Mouse (Mus musculus) olfactory bulb, adult 2 months (tissue): ENCODE measurements around the gene Pcp4. TPM values are rescaled to one million over a fixed set of nuclear protein-coding genes. Genes with fewer than 3 reads are reported as not detected.
"Not testable (repeated sequence)": the region's sequence is repeated elsewhere in the genome, so short reads cannot be mapped to it uniquely, and the experiment has no call there.

Experiments used
- H3K27ac ChIP-seq: fragments of 200-500 bp; 2 replicates; pipeline ENCODE4 v1.5.1; 2012; ENCODE audit warnings: low read depth, low read length; ENCODE audit not compliant: insufficient read depth
- H3K4me1 ChIP-seq: fragments of 200-500 bp; 2 replicates; pipeline ENCODE4 v1.6.1; 2012; ENCODE audit warnings: low read length; ENCODE audit not compliant: control insufficient read depth, insufficient read depth
- H3K4me3 ChIP-seq: fragments of 200-500 bp; 2 replicates; pipeline ENCODE4 v1.5.1; 2012; ENCODE audit warnings: mild to moderate bottlenecking, low read depth, low read length, moderate library complexity; ENCODE audit not compliant: insufficient read depth
- CTCF ChIP-seq: fragments of 200-500 bp; IDR thresholded peaks from 2 replicates; pipeline ENCODE4 v1.5.1; 2012; ENCODE audit warnings: low read depth, mild to moderate bottlenecking, low read length, moderate library complexity; ENCODE audit not compliant: insufficient read depth
- POLR2A ChIP-seq: fragments of 200-500 bp; IDR thresholded peaks from 2 replicates; pipeline ENCODE4 v1.6.1; 2012; ENCODE audit warnings: mild to moderate bottlenecking, low read depth, low read length, moderate library complexity; ENCODE audit not compliant: insufficient read depth
- WGBS: fragments of 180-500 bp; shearing (Covaris S2); methylation state at CpG from one replicate; pipeline ENCODE4 v1.1.7; 2018; 5-methylcytosine and 5-hydroxymethylcytosine counted together
- polyA plus RNA-seq: library from polyadenylated mRNA; stranded (reverse); fragments of >200 nt; gene quantifications from 2 replicates; pipeline ENCODE4 v1.2.4, GENCODE M21; 2012; ENCODE audit warnings: low replicate concordance; ENCODE audit not compliant: missing spikeins, insufficient read depth, insufficient read length

Gene Pcp4
- polyA plus RNA-seq, 1 experiment = 1,492 TPM

DNA sequence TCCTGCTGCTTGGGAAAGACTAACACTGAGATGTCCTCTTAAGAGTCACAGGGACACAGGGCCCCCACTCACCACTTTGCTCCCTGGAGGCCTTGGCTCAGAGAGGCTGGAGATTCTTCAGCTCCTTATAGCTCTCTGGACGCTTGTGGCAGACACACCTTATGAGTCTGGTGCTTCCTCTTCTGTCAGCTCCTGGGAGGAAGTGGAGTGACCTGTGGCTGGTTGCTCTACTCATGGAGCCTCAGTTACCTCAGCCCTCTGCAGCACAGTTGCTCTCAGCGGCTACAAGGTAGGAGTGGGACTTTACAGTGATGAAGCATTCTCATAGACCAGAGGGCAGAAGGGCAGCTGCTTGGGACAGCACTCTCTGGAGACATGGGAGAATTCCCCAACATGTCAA is 23.9 kb upstream of the Pcp4 start, which contains the start of gene Itgb2l:
Gene Itgb2l, minus strand, starts transcription at position 152 of the 400 bp plus-strand sequence.
- no peak for TF ChIP-seq POLR2A
- TF ChIP-seq CTCF = no peak
- Histone ChIP-seq H3K4me3 (no peak within 1 kb of the TSS), H3K4me1 (no peaks in the 10 kb centered on the region), H3K27ac (no peak within 1 kb of the TSS)
- 93% methylated on average over 2 of the region's 2 CpGs for WGBS

DNA sequence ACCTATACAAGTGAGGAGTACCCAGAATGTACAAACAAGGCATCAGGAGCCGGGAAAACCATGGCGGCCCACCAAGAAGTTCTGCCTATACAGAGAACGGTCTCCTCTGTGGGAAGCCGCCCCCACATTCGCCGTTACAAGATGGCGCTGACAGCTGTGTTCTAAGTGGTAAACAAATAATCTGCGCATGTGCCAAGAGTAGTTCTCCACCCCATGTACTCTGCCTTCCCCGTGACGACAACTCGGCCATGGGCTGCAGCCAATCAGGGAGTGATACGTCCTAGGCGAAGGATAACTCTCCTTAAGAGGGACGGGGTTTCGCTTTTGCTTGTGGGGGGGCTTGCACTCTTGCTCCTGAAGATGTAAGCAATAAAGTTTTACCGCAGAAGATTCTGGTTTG is 16.5 kb upstream of the Pcp4 start:
- 81% methylated on average over 16 of the region's 16 CpGs for WGBS
- H3K4me1 ChIP-seq, H3K4me3 ChIP-seq, H3K27ac ChIP-seq: not testable (repeated sequence)

DNA sequence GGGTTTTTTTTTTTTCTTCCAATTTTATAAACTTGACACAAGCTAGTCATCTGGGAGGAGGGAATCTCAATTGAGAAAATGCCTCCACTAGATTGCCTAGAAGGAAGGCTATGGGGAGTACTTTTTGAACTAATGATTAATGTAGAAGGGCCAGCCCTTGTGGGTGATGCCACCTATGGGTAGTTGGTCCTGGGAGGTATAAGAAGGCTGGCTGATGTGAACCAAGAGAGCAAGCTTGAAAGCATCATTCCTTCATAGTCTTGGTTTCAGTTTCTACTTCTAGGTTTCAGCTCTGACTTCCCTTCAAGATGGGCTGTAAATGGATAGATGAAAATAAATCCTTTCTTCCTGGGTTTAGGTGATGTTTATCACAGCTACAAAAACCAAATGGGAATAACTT is 13.3 kb upstream of the Pcp4 start:
- Histone ChIP-seq H3K27ac (no peak overlapping the region), H3K4me3 (no peak overlapping the region), H3K4me1 (no peaks in the 10 kb centered on the region)
- TF ChIP-seq CTCF = no peak
- no peak for TF ChIP-seq POLR2A

DNA sequence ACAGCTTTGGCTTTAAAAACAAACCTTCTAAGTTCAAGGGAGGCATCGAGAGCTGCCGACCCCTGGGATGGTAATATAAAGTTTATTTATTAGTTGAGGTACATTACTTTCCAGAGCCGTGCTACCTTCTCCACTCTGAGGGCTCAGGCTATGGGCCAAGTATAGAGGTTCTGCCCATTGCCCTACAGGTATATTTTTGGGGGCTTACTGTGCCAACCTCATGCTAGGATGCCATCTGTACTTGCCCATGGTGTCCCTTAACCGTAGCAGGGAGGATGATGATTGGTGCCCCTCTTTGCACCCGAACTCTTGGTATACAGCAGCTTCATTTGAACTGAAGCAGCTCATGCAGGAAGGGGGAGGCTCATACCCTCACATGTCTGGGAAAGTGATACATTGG is 9.8 kb upstream of the Pcp4 start:
- 93% methylated on average over 5 of the region's 5 CpGs for WGBS
- no peak overlapping the region for H3K27ac ChIP-seq
- H3K4me1 ChIP-seq = no peaks in the 10 kb centered on the region

DNA sequence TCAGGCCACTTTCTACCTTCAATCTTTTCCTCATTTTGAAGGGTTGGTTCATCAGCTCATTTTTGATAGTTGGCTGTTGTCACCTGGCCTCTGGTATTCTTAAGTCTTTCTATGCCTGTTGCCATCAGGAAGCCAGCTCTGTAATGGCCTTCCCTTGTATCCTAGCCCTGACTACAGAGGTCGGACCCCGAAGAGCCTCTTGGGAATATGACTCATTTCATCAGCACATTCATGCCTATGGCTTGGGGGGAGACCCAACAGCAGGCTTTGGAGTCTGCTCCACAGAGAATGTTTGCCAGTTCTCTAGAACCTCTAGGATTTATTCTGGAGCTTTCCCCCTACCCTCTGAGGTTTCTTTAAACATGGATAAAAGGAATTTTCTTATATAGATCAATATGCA is 8.1 kb upstream of the Pcp4 start:
- WGBS = 97% methylated on average over 2 of the region's 2 CpGs
- Histone ChIP-seq H3K4me3 (no peak overlapping the region), H3K27ac (no peak overlapping the region), H3K4me1 (no peaks in the 10 kb centered on the region)
- no peak for TF ChIP-seq POLR2A
- TF ChIP-seq CTCF = no peak

More for the DNA sequence above, 9.8 kb upstream of the Pcp4 start:
- H3K4me3 ChIP-seq = no peak overlapping the region
- TF ChIP-seq POLR2A = no peak
- TF ChIP-seq CTCF = no peak

DNA sequence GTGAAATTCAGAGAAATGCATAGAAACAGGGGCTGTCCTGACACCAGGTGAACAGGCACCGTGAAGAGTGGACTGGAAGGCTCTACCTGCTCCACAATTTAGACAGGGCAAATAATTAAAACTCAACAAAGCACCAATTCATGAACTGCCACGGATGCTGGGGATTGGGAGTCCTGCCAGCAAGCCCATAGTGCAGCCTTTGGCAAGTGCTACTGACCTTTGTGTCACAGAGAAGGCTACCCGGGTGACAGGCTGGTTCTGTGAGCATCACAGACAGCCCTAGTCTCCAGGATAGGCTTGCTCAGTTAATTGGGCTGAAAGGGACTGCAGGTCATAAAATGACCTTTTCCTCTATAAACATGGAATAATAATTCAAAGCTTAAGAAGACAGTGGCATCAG is 6.6 kb upstream of the Pcp4 start:
- H3K27ac ChIP-seq = no peak overlapping the region
- no peak overlapping the region for H3K4me3 ChIP-seq
- WGBS = 39% methylated on average over 3 of the region's 3 CpGs
- TF ChIP-seq POLR2A (no peak), CTCF (no peak)
- H3K4me1 ChIP-seq = no peaks in the 10 kb centered on the region

DNA sequence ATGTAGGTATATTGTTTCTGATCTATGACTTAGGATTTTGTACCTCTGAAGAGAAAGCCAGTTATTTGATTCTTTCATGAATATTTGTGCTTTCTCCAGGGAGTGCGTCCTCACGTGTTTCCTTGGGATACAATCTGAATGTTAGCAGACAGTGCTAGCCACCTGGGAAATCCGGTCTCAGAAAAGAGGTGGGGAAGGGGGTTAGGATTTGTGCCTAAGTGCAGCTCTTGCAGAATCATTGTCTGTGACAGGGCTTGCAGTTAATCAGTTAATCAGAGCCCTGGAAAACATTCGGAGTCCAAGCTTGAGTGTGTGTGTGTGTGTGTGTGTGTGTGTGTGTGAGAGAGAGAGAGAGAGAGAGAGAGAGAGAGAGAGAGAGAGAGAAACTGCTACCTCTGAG is 605 bp downstream of the Pcp4 start:
- Histone ChIP-seq H3K27ac (peak overlapping the region; percentile 83), H3K4me3 (peak overlapping the region; percentile 47), H3K4me1 (peaks cover 11% of the 10 kb centered on the region; the same call in 1 of the 2 replicates)
- TF ChIP-seq POLR2A (no peak), CTCF (no peak)
- 20% methylated on average over 4 of the region's 4 CpGs for WGBS

DNA sequence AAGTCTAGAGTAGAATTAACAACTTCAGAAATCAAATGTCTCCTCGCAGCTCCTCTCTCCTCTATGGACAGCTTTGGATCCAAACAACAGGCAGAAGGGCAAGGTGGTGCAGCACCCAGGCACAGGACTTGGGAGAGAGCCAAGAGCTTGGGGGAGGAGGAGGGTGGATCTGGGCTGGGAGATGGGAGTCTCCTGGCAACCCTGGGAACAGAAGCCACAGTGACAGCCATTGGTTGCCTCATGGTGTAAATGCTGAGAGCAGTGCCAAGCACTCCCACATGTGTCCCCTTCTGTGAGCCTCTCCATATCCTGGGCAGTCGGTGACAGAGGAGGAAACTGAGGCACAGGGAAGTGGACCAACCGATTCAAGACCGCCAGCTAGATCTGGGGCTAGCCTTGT is 1.3 kb downstream of the Pcp4 start:
- peaks cover 11% of the 10 kb centered on the region; the same call in 1 of the 2 replicates for H3K4me1 ChIP-seq
- no peak for TF ChIP-seq CTCF
- TF ChIP-seq POLR2A = 0 out of 2 replicates have a peak, but pooled peaks have one; percentile 13
- H3K27ac ChIP-seq = peak overlapping the region; percentile 82
- H3K4me3 ChIP-seq = peak overlapping the region; percentile 55
- WGBS = 38% methylated on average over 4 of the region's 4 CpGs

DNA sequence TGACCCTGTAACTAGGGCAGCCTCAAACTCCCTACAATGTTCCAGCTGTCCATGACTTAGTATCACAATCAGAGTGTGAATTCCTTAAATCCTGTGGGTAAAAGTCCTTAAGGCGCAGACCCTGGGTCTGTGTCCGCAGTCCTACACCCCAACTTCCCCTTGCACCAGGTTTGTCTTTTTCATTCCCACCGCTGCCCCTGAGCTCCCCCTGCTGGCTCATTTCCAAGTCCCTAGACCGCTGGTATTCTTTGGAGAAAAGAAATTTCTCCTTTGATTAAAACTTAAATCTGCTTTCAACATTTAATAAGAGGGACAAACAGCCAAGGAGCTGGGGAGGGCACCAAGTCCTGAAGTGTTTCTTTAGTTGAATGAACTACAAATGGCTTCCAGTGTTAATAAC is 2.2 kb downstream of the Pcp4 start:
- peak overlapping the region; percentile 82 for H3K27ac ChIP-seq
- WGBS = 35% methylated on average over 4 of the region's 4 CpGs

DNA sequence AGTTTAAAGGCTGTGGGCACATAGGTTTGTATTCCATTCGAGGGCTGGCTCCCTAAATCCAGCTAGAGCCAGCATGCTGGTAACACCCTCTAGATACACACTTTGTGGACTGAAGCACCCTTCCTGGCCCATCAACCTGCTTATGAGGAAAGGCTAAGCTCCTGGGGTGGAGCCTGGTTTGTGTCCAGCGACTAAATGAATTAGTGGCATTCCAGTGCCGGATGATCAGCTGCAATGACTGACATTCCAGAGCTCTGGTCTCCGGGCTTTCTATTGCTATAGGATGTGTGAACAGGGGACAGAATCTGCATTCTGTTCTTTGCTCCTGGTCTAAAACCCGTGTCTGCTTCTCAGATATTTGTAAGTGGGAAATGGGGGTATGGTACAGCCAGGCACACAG is 5.0 kb downstream of the Pcp4 start:
- peak overlapping the region; percentile 8; the same call in 1 of the 2 replicates for H3K4me3 ChIP-seq
- H3K27ac ChIP-seq = no peak overlapping the region
- peaks cover 19% of the 10 kb centered on the region; the same call in 1 of the 2 replicates for H3K4me1 ChIP-seq
- no peak for TF ChIP-seq CTCF
- TF ChIP-seq POLR2A = no peak
- WGBS = 36% methylated on average over 5 of the region's 5 CpGs

More for the DNA sequence above, 2.2 kb downstream of the Pcp4 start:
- TF ChIP-seq CTCF (no peak), POLR2A (no peak)
- peak overlapping the region; percentile 55 for H3K4me3 ChIP-seq
- H3K4me1 ChIP-seq = peaks cover 16% of the 10 kb centered on the region; the same call in 1 of the 2 replicates
